Mouse (Mus musculus) frontal cortex, postnatal 14 days (tissue): Measurements from ENCODE around the gene Sirt4.
"Not testable (repeated sequence)": the region's sequence is repeated elsewhere in the genome, so short reads cannot be mapped to it uniquely, and the experiment has no call there.

Source experiments
- DNase-seq, 2 experiments: peaks; one replicate each; pipeline ENCODE4 v3.0.0; 2022; ENCODE audit warnings: low spot score in 2 of 2

Sirt4 gene

GRCm38 (mm10) chr5:115483947-115484920, at the start of gene Sirt4:
Gene Sirt4 (minus strand): TSS chr5:115484725.
- DNase-seq: peak; percentile 71 to 83

DNA sequence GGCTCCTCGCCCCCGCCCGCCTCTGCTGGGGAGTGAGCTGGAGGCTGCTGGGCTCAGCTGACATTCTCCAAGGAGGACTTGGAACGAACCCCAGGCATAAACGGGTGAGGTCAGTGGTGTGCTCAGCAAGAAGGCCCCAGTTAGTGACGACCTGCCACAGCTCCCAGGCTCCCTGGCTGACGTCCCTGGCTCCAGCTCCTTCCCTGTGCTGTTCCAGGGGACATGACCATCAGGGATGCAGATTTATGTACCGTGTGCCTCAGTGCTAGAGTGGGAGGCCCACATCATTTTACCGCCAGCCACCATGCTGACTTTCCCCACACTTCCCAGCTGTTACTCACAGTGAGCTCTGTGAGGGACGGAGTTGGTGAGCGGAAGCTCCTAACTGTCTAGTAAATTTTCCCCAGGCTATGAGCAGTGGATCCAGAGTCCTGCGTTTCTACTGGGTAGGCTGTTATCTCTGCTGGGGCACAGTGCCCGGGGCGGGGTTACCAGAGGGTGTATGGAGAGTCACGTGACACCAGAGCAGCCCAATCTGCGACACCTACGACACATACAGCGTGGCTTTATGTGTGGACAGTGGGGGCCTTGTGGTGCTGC, 47.2 kb upstream of the Sirt4 start:
- no peak for DNase-seq

DNA sequence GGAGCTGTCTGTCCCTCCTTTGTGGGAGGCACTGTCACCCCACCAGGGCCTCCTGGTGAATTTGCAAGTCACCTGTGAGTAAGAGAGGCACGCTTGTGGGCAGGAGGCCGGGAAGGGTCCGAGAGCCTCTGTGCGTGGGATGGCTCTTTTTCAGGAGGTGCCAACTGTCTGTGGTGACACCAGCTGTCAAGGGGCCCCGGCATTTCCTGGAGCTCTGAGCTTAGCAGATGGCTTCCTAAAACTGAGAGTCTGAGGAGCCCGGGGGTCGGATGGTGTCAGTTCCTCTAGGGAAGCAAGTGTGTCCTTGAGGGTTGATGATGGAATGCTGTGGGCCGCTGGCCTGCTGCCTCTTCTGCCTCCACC, 45.9 kb upstream of the Sirt4 start:
- DNase-seq: no peak

GRCm38 (mm10) chr5:115529742-115530446, 45.4 kb upstream of the Sirt4 start:
- DNase-seq: no peak

- DNase-seq: no peak
Measured at GRCm38 (mm10) chr5:115529364-115529741, 44.8 kb upstream of the Sirt4 start.

DNA sequence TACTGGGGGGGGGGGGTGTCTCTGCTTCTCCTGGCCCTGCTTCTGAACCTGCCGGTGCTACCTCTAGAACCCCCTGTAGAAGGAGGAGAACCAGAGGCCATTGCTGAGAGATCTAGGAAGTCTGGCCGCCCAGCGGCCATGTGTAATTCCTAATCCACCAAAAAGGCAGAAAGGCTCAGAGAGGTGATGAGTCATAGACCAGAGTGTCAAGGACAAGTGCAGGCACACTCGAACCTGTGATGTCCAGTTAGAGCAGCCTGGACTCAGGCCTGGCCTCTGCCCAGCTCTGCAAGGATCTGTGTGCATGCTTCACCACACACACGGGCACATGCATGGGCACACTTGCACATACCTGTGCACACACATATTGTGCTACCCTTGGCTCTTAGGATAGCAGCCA, 43.6 kb upstream of the Sirt4 start:
- no peak for DNase-seq

GRCm38 (mm10) chr5:115526456-115527202, 42.1 kb upstream of the Sirt4 start:
- no peak for DNase-seq

DNA sequence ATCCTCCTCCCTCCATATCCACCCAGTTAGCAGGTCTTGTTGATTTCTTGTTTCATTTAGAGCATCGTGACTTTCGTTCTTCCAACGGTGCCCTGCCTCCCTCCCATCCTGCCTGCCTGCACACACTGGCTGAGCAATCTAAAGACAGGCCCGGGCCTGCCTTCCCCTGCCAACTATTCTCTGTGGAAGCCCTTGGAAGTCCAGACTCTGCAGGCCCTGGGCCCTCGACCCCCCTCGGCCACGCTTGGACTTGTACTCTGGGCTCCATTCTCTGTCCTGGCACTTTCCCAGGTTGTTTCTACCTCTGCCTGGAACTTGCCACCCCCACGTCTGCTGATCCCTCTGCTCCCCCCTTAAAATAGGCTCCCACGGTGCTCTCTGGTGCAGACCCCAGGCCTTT, 41.4 kb upstream of the Sirt4 start:
- no peak for DNase-seq

GRCm38 (mm10) chr5:115525416-115525815, 40.9 kb upstream of the Sirt4 start:
- no peak for DNase-seq

- DNase-seq: no peak
Measured at GRCm38 (mm10) chr5:115524471-115524870, 39.9 kb upstream of the Sirt4 start.

DNA sequence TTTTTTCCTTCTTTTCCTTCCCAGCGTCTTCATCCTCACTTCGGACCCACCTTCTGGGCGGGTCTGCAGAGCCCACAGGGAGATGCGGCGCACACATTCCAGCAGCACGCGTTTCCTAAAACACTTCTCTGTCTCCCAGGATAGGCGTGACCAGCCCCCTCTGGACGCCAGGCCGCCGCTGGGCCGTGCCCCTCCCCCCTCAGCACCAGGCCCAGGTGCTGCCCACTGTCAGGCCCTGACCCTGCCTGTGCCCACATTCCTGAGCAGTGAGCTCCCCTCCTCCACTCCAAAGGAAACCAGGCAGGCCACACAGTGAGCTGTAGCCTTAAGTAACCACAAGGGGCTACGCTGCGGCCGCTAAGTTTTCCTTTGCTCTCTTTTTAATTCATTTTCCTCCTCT, 39.4 kb upstream of the Sirt4 start:
- no peak for DNase-seq

DNA sequence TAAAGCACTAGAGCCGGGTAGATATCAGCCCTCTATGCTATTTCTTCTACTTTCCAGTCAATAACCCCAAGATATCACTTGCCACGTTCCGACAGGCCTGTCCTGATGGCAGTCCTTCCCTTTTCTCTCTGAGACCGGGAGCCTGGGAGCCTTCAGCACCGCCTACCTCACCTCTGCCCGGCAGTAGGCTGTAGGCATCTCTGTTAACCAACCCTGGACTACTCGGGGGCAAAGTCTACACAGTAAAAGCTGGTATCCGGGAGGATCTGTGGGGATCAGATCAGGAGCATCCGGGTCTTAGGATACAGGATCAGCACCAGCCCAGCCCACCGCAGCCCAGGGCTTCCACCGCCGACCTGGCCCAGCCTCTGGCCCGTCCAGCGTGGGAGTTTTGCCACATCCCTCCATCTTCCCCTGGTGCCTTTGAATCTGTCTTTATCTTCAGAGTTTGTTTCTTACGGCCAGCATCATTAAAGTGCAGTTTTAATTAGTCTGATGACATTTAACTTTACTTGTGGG, 38.5 kb upstream of the Sirt4 start:
- DNase-seq: no peak

DNA sequence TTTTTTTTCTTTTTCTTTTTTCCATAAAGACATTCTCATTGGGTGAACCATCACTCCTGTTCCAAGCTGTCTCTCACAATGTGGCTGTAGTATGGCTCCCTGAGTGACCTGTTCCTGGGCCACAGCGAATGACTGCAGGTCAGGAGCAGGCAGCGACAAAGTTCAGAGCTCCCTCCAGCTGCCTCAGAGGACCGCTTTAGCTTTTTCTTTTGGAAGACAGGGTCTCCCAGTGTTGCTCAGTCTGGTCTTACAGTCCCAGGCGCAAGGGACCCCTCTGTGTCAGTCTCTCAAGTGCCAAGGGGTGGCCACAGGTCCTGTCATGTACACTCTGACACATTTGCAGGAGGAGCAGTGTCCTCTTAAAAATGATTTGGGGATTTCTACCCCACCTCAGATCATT, 38.0 kb upstream of the Sirt4 start:
- no peak for DNase-seq

DNA sequence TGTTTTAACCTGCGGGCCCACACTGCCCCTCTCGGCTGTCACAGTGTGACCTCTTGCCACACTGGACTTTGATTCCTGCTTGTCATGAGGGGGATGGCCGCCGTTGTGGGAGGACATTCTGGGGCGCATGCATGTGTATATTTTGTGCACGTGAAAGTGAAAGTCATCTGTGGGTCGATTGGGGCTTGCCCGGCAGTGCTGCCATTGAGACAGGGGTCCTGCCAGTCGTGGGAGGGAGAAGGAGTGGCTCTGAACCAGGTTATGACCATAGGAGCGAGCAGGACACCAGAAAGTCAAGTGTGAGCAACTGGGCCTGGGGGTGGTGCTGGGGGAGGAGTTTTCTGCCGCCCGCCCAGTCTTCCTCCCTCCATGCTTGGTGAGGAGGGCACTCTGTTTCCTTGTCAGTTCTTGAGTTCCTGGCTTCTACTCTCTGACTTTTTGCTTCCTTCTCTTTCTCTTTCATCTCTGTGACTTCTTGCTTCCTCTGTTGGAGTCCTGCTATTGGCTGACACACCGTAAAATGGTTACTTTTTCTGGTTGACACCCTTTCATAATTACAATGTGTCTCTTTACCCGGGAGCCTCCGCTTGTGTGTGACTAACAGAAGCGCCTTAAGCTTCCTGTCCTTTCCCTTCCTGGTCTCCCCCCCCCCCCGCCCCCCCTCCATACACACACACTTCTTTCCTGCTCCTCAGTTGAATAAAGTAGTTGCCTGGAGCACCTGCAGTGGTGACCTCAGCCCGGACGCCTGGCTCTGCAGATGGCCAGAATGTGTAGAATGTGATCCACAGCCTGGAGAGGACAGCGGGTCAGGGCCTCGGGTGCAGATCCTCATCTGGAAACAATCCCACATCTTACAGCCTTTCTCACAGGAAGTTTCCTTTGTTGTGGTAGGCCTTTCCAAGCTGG, 37.3 kb upstream of the Sirt4 start:
- DNase-seq: no peak

GRCm38 (mm10) chr5:115520325-115520869, 35.9 kb upstream of the Sirt4 start:
- no peak for DNase-seq

- DNase-seq: not testable (repeated sequence)
Measured at GRCm38 (mm10) chr5:115518214-115518613, 33.7 kb upstream of the Sirt4 start.

- no peak for DNase-seq
Measured at GRCm38 (mm10) chr5:115517501-115517900, 33.0 kb upstream of the Sirt4 start.

GRCm38 (mm10) chr5:115516908-115517307, 32.4 kb upstream of the Sirt4 start:
- DNase-seq: no peak

GRCm38 (mm10) chr5:115516081-115516907, 31.8 kb upstream of the Sirt4 start:
- no peak for DNase-seq
